Mouse (Mus musculus) left cerebral cortex, postnatal 10 days (tissue): Measurements from ENCODE around the gene Clmn. TPM values are rescaled to one million over a fixed set of nuclear protein-coding genes. Genes with fewer than 3 reads are reported as not detected.
A peak's percentile ranks its signal among the peaks of the same experiment; 100 is the strongest.
"Not testable (repeated sequence)": the region's sequence is repeated elsewhere in the genome, so short reads cannot be mapped to it uniquely, and the experiment has no call there.

Experiments used
- DNase-seq, 2 experiments: peaks; one replicate each; pipeline ENCODE4 v3.0.0; 2021 to 2022; ENCODE audit warnings: low spot score in 2 of 2, mixed read lengths in 1 of 2; ENCODE audit errors: extremely low spot score in 1 of 2
- intact Hi-C: fragments of 180-260 bp; cut with DNase I; formaldehyde crosslinking; loops from one replicate; pipeline ENCODE4 v1.15.1; 2025
- total RNA-seq, 2 experiments: library from RNA; stranded (reverse); gene quantifications; 2 replicates each; pipeline ENCODE4 v1.2.3; 2021

The Clmn gene
- total RNA-seq, 2 experiments from 2014 or later, result 18.1 to 24.5 TPM

GRCm38 (mm10) chr12:104847227-104847626 lies 17.6 kb downstream of the Clmn start:
- intact Hi-C loops, result no loop called here
- DNase-seq, result no peak

DNA sequence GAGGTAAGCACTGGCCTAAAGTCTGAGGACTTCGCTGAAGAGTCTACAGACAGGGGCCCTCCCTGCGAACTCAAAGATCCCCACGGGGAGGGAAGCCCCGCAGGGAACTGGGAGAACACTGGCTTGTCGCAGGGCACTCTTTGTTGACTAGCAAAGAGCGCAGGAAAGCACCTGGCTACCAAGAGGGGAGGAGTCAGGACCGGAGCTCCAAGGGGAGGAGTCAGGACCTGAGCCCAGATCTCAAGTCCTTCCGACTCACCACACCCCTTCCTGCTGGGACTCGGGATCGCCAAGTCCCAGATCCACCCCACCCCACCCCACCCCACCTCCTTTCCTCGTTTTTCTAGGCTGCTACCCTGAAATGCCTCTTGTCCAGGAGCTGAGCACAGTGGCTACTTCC lies 19.2 kb downstream of the Clmn start:
- no peak for DNase-seq
- intact Hi-C loops, result no loop called here

- DNase-seq, result no peak
- intact Hi-C loops, result no loop called here
Measured at GRCm38 (mm10) chr12:104844989-104845388, 19.9 kb downstream of the Clmn start.

GRCm38 (mm10) chr12:104844279-104844678 lies 20.6 kb downstream of the Clmn start:
- no peak for DNase-seq
- intact Hi-C loops, result no loop called here

DNA sequence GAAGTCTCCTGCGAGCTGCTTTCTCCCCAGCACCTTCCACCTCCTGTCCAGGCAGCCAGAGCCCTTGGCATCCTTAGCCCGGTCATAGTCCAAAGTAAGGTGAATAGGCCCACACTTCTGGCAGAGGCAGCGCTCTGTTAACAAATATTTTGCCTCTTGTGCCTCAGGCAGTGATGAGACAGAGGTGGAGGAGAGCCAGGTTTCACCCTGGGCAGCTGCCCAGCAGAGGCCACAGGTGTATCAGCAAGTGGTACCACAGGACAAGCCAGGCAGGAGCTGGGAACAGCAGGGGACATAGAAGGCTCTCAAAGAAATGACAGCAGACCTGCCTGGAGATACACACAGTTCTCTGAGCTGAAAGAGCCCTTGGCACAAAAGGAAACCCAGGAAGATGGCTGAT lies 23.6 kb downstream of the Clmn start:
- DNase-seq, result no peak
- intact Hi-C loops, result no loop called here

GRCm38 (mm10) chr12:104838987-104839386 lies 25.9 kb downstream of the Clmn start:
- DNase-seq, result peak in 1 of 2 experiments; percentile 63
- intact Hi-C loops, result loop anchor here (5.0 kb wide), 1 partner anchor 98 kb away; no protein-coding TSS in a partner anchor

DNA sequence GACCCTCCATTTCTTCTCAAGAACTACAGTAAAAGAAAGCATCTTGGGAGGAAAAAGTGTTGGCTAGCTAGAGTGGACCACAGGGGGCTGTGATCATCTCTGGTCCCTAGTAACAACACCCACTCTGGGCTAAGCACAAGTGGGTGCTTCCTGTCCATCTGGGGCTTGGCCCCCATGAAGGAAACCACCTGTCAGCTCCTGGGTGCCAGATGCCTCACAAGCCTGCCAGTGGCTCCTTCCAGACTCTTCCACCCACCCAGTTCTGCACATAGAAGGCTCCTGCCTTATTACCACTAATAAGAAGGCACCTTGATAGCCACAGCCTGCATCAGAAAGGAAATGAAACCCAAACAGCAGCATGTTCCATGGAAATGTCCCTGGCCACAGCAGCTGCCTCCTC lies 26.4 kb downstream of the Clmn start:
- intact Hi-C loops, result loop anchor here (5.0 kb wide), 1 partner anchor 99 kb away; no protein-coding TSS in a partner anchor
- no peak for DNase-seq

DNA sequence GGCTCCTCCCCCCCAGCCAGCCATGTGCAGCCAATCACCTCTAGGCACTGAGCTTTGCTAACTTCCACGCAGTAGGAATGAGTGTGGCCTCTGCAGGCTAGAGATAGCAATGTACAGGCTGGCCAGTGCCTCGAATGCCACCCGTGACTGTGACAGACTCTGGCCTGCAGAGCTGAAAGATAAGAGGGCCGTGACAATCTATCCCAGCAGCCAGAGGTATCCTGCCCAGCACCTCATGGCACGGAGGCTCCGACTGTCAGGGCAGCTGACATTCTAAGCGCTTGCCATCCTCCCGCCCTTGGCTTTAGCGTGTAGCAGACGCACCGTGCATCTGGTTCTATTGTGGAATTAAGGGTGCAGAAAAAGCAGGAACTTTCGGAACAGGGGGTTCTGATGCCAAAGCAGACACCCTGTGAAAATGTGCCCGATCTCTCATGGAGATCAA lies 26.9 kb downstream of the Clmn start:
- intact Hi-C loops, result loop anchor here (5.0 kb wide), 1 partner anchor 99 kb away; no protein-coding TSS in a partner anchor
- no peak for DNase-seq

DNA sequence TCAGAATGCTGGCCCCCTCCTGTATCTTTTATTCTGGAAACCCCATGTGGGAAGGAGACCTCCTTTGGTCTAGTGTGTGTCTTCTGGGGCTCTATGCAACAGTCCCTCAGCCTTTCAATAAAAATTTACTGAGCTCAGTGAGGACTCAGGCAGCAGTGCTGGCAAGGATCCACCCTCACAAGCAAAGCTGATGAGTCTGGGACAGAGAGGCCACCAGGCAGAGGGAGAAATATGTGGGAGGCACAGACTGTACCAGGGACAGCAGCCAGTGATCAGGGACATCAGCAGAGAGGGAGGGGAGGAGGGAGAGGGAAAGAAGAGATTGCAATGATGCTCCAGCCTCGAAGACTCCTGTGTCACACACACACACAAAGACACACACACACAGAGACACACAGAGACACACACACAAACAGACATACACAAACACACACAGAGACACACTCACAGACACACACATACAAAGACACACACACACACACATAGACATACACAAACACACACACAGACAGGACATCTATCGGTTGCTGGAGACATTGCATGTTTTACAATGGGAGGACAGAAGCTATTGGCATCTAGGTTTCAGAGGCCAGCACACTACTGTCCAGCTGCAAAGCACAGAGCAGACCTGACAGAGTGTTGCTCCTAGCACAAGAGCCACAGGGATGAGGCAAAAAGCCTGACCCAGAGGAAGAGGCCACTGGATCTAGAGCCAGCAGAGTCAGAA lies 27.6 kb downstream of the Clmn start:
- intact Hi-C loops, result loop anchor here (5.0 kb wide), 1 partner anchor 100 kb away; no protein-coding TSS in a partner anchor
- DNase-seq, result peak; percentile 66 to 67

GRCm38 (mm10) chr12:104836230-104836629 lies 28.6 kb downstream of the Clmn start:
- DNase-seq, result no peak
- intact Hi-C loops, result loop anchor here (5.0 kb wide), 1 partner anchor 101 kb away; no protein-coding TSS in a partner anchor

DNA sequence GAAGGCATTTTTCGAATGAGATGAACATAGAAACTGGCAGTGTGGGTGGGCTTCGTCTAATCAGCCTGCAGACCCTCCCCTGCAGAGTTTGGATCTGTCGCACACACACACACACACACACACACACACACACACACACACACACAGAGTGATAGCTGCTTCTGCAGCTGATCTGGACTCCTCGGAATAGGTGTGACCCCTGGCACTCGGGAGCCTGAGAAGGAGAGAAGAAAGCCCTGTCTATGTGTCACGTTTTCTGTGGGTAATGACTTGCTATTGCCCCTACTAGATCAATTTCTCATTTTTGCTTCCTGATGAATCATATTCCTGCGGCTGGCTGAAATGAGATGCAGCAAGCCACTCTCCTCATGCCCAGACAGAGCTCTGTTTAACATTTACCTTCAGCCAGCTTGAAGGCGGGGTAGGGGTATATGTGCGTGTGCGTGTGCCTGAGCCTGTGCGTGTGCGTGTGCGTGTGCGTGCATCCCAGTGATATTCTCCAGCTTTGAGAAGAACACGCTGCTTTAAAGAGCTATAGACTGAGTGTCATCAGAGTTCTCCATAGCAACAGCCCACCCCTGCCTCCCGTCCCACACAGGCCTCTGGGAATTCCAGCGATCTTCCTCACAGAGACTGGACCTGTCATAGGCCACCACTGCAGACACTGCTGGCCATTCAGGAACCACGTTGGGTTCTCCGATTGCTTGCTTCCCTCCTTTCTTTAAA lies 29.3 kb downstream of the Clmn start:
- no peak for DNase-seq
- intact Hi-C loops, result loop anchor here (5.0 kb wide), 1 partner anchor 102 kb away; no protein-coding TSS in a partner anchor

GRCm38 (mm10) chr12:104834772-104835171 lies 30.1 kb downstream of the Clmn start:
- DNase-seq, result no peak
- intact Hi-C loops, result loop anchor here (5.0 kb wide), 1 partner anchor 103 kb away; no protein-coding TSS in a partner anchor

DNA sequence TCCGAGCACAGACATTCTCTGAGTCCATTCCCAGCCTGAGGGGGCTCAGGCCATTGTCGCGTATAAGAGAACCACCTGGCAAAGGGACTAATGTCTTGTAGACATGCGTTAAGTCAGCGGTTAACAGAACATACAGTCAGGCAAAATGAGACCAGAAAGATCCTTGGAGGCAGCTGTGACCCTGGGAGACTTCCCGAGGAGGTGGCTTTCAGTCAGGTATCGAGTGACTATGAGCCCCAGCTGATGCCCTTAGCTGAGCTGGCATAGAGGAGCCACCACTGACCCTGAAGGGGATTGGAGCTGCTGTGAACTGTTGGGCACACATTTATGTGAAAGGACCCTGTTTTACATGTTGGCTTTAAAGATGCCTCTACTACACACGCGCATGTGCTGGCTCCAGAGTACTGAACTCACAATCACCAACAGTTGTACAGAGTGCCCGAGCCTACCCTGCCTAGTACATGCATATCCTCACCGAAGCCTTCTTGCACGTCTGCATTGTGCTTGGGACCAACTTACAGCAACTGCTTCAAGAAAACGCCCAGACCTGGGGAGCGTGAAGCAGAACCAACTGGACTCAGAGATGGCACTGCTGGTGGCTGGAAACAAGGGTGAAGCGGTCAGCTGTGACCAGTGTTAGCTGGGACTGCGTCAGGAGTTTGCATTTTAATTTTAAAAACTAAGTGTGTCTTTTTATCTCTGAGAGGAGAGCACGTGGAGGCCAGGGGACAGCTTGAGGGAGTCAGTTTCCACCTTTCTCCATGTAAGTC lies 34.0 kb downstream of the Clmn start:
- DNase-seq, result no peak
- intact Hi-C loops, result no loop called here

- intact Hi-C loops, result no loop called here
- no peak for DNase-seq
Measured at GRCm38 (mm10) chr12:104830283-104830639, 34.6 kb downstream of the Clmn start.

- intact Hi-C loops, result loop anchor here (5.0 kb wide), 1 partner anchor 72 kb away; no protein-coding TSS in a partner anchor
- peak in 1 of 2 experiments; percentile 81 for DNase-seq
Measured at GRCm38 (mm10) chr12:104829596-104830282, 35.1 kb downstream of the Clmn start.

DNA sequence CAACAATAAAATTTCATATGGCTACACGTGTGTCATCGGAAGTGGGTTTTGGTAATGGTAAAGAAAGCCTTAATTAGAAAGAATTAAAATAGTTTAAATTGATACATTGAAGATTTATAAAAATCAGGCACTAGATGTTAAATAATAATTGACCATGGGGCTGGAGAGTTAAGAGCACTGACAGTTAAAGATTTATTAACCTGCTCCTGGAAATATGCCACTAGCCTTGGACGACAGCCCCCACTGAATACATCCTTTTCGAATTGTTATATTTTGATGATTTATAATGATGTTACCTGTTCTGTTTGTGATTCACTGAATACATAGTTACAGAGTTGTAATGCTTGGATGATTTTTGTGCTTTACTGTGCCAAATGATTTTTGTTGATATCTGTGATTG lies 35.9 kb downstream of the Clmn start:
- intact Hi-C loops, result loop anchor here (5.0 kb wide), 1 partner anchor 72 kb away; no protein-coding TSS in a partner anchor
- DNase-seq, result not testable (repeated sequence)

DNA sequence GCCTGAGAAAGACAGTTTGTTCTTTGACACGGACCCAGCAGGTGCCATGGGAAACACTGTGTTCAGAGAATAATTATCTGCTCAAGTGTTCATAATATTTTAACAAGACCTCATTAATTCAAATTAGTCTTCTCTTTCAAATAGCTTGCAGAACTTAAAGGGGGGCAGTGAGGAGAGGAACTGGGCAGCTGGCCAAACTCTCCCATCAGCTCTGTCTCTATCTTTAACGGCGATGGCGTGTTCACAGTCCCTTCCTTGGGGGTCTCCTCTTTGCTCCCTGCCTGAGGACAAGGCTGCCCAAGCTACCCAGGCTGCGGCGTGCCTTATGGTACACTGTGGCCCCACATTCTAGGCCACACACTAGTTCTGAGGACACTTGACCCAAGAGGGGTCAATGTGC lies 37.2 kb downstream of the Clmn start:
- intact Hi-C loops, result loop anchor here (5.0 kb wide), 1 partner anchor 70 kb away; no protein-coding TSS in a partner anchor
- DNase-seq, result no peak

DNA sequence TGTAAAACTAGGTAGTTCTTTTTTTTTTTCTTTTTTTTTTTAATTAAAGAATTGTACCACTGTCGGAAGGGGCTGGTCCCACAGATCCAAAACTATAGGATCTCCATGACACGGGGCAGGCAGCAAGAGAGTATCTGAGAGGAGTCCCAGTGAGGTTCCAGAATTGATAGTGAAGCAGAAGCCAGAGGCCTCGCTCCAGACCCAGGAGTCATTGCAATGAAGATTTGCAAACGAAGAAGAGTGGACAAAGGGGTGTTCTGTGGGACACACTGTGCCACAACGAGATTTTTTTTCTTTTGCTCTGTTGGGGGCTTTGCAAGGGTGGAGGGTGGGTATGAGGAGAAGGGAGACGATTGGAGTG lies 40.0 kb downstream of the Clmn start:
- intact Hi-C loops, result loop anchor here (5.0 kb wide), 1 partner anchor 68 kb away; no protein-coding TSS in a partner anchor
- DNase-seq, result no peak
